Mouse (Mus musculus) liver, embryonic 16.5 days (tissue): ENCODE measurements at regions not wholly inside any gene's neighbourhood (a gene's known extent, or its start where the extent isn't known, plus 50 kb on each side); places are given as distances from the start of the nearest gene placed in this dataset.

Experiments used
- ATAC-seq: fragments of 200-750 bp; cut with Nextera tagmentation; 2 replicates; pipeline ENCODE4 v1.8.0; 2017; ENCODE audit warnings: low read depth, mild to moderate bottlenecking, moderate number of reproducible peaks, moderate library complexity
- H3K27ac ChIP-seq: fragments of 300-500 bp; sonication (generic); 2 replicates; pipeline ENCODE4 v1.5.1; 2014; ENCODE audit warnings: mild to moderate bottlenecking, low read length
- H3K27me3 ChIP-seq: fragments of 300-500 bp; sonication (generic); 2 replicates; pipeline ENCODE4 v1.6.1; 2014; ENCODE audit warnings: low read depth, low read length, mixed read lengths; ENCODE audit not compliant: control insufficient read depth, insufficient read depth
- H3K36me3 ChIP-seq: fragments of 300-500 bp; sonication (generic); 2 replicates; pipeline ENCODE4 v1.6.1; 2014; ENCODE audit warnings: mild to moderate bottlenecking; ENCODE audit not compliant: control insufficient read depth, insufficient read depth
- H3K4me1 ChIP-seq: fragments of 300-500 bp; sonication (generic); 2 replicates; pipeline ENCODE4 v1.6.1; 2014; ENCODE audit warnings: low read depth, low read length, mixed read lengths; ENCODE audit not compliant: control insufficient read depth
- H3K4me2 ChIP-seq: fragments of 300-500 bp; sonication (generic); 2 replicates; pipeline ENCODE4 v1.6.1; 2014; ENCODE audit warnings: low read depth, low read length, mixed read lengths
- H3K4me3 ChIP-seq: fragments of 300-500 bp; sonication (generic); 2 replicates; pipeline ENCODE4 v1.5.1; 2014; ENCODE audit warnings: low read depth, mild to moderate bottlenecking, low read length
- H3K9ac ChIP-seq: fragments of 300-500 bp; sonication (generic); 2 replicates; pipeline ENCODE4 v1.6.1; 2014; ENCODE audit warnings: low read depth, low read length
- H3K9me3 ChIP-seq: fragments of 300-500 bp; sonication (generic); replicated peaks from 2 replicates; pipeline ENCODE4 v1.6.1; 2016; ENCODE audit warnings: low read length; ENCODE audit not compliant: control insufficient read depth
- WGBS: fragments of 180-500 bp; shearing (Covaris S2); extraction: QIAGEN DNeasy Blood & Tissue Kit; methylation state at CpG from one replicate; pipeline ENCODE4 v1.1.7; 2014; ENCODE audit not compliant: insufficient replicate concordance; 5-methylcytosine and 5-hydroxymethylcytosine counted together

DNA sequence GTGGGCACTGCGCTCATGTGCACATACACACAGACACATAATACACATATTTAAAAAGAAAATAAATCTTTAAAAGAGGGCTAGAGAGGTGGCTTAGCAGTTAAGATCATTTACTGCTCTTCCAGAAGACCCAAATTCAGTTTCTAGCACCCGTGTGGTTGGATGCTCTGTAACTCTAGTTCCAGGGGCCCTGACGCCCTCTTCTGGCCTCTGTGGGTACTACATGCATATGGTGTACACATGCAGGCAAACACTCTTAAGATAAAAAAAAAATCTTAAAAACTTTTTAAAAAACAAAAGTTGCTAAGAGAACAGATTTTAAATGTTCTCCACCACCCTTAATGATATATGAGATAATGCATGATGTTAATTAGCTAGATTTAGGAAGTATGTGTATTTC, 514.2 kb downstream of the Tmem132b start:
- no peak for ATAC-seq
- Histone ChIP-seq H3K4me2 (no peak overlapping the region), H3K36me3 (no peaks in the 10 kb centered on the region), H3K27ac (no peak overlapping the region), H3K27me3 (no peaks in the 10 kb centered on the region), H3K4me3 (no peak overlapping the region), H3K9me3 (no peaks in the 10 kb centered on the region), H3K4me1 (no peaks in the 10 kb centered on the region), H3K9ac (no peak overlapping the region)
- WGBS, result 61% methylated on average over 3 of the region's 3 CpGs

DNA sequence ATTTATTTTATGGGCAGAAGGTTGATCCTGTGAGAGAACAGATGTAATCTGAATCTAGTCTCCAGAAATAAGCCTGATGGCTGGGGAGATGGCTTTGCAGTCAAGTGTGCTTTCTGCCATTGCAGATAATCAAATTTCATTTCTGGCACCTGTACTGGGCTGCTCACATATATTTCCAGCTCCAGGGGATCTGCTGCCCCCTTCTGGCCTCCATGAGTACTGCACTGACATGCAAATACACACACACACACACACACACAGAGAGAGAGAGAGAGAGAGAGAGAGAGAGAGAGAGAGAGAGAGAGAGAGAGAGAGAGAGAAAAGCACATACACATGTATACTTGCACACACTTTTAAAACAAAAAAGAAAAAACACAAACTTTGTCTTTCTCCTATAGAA, 532.1 kb downstream of the Tmem132b start:
- H3K27me3 ChIP-seq, result no peaks in the 10 kb centered on the region
- H3K9ac ChIP-seq, result no peak overlapping the region
- H3K9me3 ChIP-seq, result peaks cover 2% of the 10 kb centered on the region; the same call in 1 of the 2 replicates
- ATAC-seq, result no peak
- no peak overlapping the region for H3K27ac ChIP-seq
- H3K4me2 ChIP-seq, result no peak overlapping the region
- no peaks in the 10 kb centered on the region for H3K4me1 ChIP-seq
- H3K4me3 ChIP-seq, result no peak overlapping the region
- no peaks in the 10 kb centered on the region for H3K36me3 ChIP-seq

DNA sequence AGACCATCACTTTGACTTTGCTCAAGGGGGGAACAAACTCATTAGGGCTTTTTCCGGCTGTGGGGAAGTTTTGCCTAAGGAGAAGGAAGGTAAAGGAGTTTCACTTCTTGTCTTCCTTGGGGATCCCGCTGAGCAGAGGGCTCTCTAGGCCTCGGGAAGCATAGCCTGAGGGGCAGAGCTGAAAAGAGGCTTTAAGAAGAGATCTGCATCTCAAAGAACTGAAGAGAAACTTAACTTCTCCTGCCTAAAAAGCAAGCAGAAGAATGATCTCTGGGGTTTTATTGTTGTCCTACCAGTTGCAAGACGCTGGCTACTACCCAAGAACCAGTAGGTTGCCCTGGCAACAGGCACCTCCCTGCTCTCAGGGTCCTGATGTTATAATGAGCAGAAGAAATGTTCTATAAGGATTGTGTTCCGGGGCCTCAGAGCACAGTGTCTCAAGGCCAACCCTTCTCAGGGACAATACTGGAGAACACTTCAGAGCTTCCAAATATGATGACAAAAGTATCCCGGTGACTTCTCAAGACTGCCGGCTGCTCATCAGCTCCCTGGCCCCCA, 547.8 kb downstream of the Tmem132b start:
- no peaks in the 10 kb centered on the region for H3K4me1 ChIP-seq
- H3K4me3 ChIP-seq, result no peak overlapping the region
- H3K27ac ChIP-seq, result no peak overlapping the region
- no peak overlapping the region for H3K9ac ChIP-seq
- 41% methylated on average over 7 of the region's 7 CpGs for WGBS
- no peaks in the 10 kb centered on the region for H3K9me3 ChIP-seq
- no peaks in the 10 kb centered on the region for H3K27me3 ChIP-seq
- no peak overlapping the region for H3K4me2 ChIP-seq
- no peaks in the 10 kb centered on the region for H3K36me3 ChIP-seq
- no peak for ATAC-seq

DNA sequence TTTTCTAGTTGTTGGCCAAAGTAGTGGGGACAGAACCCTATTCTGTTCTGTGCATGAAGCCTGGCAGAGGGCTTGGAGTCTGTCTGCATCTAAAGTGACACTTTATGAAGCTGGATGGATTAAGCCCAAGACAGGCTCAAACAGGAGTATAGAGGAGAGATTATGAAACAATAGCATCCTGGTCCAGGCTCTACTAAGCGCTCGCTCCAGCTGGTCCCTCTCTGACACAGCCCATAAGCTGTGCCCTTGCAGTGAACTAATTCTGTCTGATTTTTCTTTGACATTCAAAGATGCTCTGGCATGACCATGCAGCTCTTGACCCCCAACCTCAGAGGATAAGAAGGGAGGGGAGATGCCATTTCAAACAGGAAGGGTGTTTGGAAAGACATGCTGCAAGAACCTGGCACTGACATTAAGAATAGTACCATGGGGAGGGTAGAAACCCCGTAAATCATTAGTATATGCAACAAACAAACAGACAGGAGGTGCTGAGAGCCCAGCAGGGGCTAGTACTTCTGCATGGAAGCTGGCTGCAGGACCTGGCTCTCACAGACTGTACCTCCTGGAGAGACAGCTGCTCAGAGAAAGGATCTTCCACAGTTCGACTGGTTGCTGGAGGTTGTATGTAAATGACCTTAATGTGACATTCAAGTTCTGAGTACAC, 556.8 kb downstream of the Tmem132b start:
- no peak overlapping the region for H3K4me2 ChIP-seq
- 50% methylated on average over 4 of the region's 4 CpGs for WGBS
- ATAC-seq, result no peak
- no peaks in the 10 kb centered on the region for H3K4me1 ChIP-seq
- H3K36me3 ChIP-seq, result no peaks in the 10 kb centered on the region
- H3K9me3 ChIP-seq, result no peaks in the 10 kb centered on the region; the same call in 1 of the 2 replicates
- H3K27me3 ChIP-seq, result no peaks in the 10 kb centered on the region
- H3K4me3 ChIP-seq, result no peak overlapping the region
- no peak overlapping the region for H3K9ac ChIP-seq
- no peak overlapping the region for H3K27ac ChIP-seq

DNA sequence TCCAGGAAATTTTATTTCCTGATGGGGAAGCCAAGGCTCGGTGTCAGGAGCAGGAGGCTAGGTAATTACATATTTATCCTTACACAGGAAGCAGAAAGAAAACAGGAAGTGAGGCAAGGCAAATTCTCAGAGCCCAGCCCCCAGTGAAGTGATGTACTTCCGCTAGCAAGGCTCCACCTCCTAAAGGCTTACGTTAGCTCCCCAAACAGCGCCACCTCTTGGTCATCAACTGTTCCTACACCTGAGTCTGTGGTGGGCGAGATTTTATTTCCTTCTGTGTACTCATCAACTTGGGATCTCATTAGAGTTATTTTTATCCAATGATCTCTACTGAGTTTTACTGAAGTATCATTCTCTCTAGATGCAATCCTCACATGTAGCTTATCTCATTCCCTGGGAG, 561.6 kb downstream of the Tmem132b start:
- H3K9ac ChIP-seq, result no peak overlapping the region
- ATAC-seq, result no peak
- no peak overlapping the region for H3K4me3 ChIP-seq
- no peaks in the 10 kb centered on the region; the same call in 1 of the 2 replicates for H3K9me3 ChIP-seq
- no peaks in the 10 kb centered on the region for H3K4me1 ChIP-seq
- H3K27ac ChIP-seq, result no peak overlapping the region
- 53% methylated on average over 5 of the region's 5 CpGs for WGBS
- no peaks in the 10 kb centered on the region for H3K36me3 ChIP-seq
- H3K27me3 ChIP-seq, result no peaks in the 10 kb centered on the region
- H3K4me2 ChIP-seq, result no peak overlapping the region

DNA sequence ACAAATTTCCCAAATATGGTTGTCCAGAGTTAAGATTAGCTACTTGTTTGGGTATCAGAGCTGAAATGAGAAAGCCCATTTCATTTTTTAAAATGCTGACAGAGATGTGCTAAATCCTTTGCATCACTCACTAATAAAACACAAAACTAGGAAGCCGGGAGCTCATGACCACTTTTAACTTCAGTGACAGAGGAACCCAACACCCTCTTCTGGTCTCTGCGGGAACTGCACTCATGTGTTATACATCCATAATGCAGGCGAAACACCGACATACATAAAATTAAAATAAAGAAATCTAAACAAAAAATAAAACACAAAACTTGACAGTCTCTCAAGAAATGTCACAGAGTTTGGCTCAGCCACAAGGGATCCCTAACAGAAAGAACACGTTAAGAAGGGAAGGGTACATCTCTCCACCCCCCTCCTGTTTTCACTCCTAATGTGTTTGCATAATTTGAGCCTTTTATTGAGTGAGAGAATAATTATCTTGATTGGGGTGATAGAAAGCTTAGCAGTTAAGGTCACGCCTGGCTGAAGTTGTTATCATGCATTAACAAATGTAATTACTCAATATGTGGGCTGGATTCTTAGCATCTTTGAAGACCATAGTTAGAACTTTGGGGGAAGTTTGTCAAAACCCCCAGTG, 565.2 kb downstream of the Tmem132b start:
- H3K4me3 ChIP-seq, result no peak overlapping the region
- no peak overlapping the region for H3K9ac ChIP-seq
- no peak overlapping the region for H3K27ac ChIP-seq
- H3K27me3 ChIP-seq, result no peaks in the 10 kb centered on the region
- H3K9me3 ChIP-seq, result no peaks in the 10 kb centered on the region; the same call in 1 of the 2 replicates
- no peak for ATAC-seq
- H3K4me2 ChIP-seq, result no peak overlapping the region
- H3K36me3 ChIP-seq, result no peaks in the 10 kb centered on the region
- no peaks in the 10 kb centered on the region for H3K4me1 ChIP-seq
- WGBS, result 63% methylated on average over 6 of the region's 6 CpGs

DNA sequence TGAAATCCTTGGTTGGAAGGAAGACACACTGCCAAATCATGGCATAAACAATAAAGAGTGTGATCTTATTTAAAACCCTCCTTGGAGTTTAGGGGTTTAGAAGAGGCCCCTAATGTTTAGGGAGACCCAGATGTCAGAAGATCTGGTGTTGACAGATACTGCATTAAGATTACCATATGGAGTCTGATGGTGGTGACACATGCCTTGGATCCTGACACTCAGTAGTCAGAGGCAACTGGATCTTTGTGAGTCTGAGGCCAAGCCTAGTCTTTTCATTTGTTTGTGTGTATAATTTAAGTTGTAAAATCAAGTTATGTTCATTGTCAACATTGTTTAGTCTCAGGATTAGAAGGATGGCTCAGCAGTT, 565.7 kb downstream of the Tmem132b start:
- no peak overlapping the region for H3K27ac ChIP-seq
- H3K4me1 ChIP-seq, result no peaks in the 10 kb centered on the region
- H3K4me2 ChIP-seq, result no peak overlapping the region

DNA sequence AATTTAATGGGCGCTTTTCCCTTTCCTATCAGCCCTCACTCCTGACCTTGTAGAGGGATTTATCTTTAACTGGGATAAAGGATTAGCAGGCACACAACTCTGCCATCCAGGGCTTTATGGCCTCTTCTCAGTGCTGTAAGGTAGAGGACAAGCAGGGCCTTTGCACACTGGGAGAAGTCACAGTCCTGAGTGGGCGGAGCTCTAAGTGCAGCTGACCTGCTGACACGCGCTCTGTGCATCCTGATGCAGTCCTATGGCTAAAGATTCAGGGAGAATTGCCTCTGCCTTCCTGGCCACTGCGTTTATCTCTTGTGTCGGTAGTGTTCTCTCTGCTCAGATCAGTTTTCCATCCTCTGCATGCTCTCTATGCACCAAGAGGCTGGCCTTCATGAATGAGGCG, 566.9 kb downstream of the Tmem132b start:
- H3K27me3 ChIP-seq, result no peaks in the 10 kb centered on the region
- no peaks in the 10 kb centered on the region for H3K36me3 ChIP-seq
- H3K4me3 ChIP-seq, result no peak overlapping the region
- no peak overlapping the region for H3K9ac ChIP-seq
- no peaks in the 10 kb centered on the region for H3K4me1 ChIP-seq
- H3K27ac ChIP-seq, result no peak overlapping the region
- H3K9me3 ChIP-seq, result no peaks in the 10 kb centered on the region
- ATAC-seq, result no peak
- H3K4me2 ChIP-seq, result no peak overlapping the region
- WGBS, result 61% methylated on average over 7 of the region's 7 CpGs

More for the DNA sequence above, 565.7 kb downstream of the Tmem132b start:
- H3K9me3 ChIP-seq, result no peaks in the 10 kb centered on the region; the same call in 1 of the 2 replicates
- no peak overlapping the region for H3K4me3 ChIP-seq
- H3K27me3 ChIP-seq, result no peaks in the 10 kb centered on the region
- H3K36me3 ChIP-seq, result no peaks in the 10 kb centered on the region
- no peak overlapping the region for H3K9ac ChIP-seq
- no peak for ATAC-seq

DNA sequence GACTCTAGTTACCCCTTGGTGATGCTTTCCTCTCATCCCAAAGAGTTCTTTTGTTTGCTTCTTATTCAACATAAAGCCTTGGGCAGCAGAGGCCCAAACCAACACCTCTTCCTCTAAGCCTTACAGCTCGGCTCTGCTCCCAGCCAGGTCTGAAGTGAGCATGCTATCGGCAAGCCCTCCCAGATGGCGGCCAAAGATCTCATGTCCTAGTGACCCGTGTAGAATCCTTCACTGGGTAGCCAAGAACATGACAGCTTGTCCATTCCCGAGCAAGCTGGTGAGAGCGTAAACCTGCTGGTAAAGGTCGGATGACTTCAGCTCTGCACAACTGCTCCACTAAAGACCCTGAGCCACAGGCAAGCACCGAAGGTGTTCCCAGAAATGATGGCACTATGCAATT, 568.4 kb downstream of the Tmem132b start:
- Histone ChIP-seq H3K27ac (no peak overlapping the region), H3K9ac (no peak overlapping the region), H3K27me3 (no peaks in the 10 kb centered on the region), H3K36me3 (no peaks in the 10 kb centered on the region), H3K4me2 (no peak overlapping the region), H3K4me1 (no peaks in the 10 kb centered on the region), H3K9me3 (no peaks in the 10 kb centered on the region), H3K4me3 (no peak overlapping the region)
- ATAC-seq, result no peak
- 66% methylated on average over 8 of the region's 8 CpGs for WGBS
